Mouse (Mus musculus) liver, embryonic 14.5 days (tissue): Measurements from ENCODE around the gene Mrps31.

Experiments
- CTCF ChIP-seq: IDR thresholded peaks from 2 replicates; pipeline ENCODE4 v1.5.1; 2016; ENCODE audit warnings: antibody characterized with exemption, low read depth, control low read depth
- EP300 ChIP-seq: IDR thresholded peaks from 2 replicates; pipeline ENCODE4 v1.6.1; 2016; ENCODE audit warnings: antibody characterized with exemption, low read depth

DNA sequence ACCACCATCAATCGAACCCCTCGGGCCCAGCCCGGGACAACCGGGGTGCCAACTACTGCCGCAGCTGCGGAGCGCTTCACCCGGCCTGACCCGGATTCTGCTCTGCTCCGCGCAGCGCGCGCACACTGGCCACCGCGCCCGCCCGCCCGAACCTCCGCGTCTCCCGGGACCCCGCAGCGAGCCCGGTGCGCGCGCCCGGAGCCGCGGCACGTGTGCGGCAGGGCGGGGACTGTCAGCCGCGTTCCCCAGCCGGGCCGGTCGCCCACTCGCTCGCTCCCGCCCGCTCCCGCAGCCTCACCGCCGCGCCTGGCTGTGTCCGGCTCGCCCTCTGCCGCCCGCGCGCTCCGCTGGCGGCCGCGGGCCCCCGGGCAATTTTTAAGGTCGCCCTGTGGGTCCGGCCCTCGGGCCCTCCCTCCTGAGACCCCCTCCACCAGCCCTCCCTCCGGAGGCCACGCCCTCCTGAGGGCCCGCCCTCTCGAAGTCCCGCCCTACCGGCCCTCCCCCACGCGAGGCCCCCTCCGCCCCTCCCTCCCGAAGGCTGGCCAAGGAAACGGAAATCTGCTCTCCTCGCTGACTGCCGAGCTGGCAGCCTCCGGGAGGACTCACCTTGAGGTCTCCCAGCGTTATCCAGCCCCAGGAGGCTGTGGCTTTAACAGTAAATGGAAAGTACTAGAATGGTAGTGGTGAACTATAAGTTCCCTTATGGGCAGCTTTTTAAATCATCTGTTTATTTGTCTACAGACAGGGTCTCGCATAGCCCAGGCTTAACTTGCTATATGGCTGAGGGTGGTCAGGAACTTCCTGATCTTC, 12.8 kb upstream of the Mrps31 start, which contains the start of gene Slc25a15:
- TF ChIP-seq CTCF (no peak), EP300 (no peak)
